Mouse (Mus musculus) liver, embryonic 12.5 days (tissue): ENCODE measurements around the gene Mrgpra1. TPM values are rescaled to one million over a fixed set of nuclear protein-coding genes. Genes with fewer than 3 reads are reported as not detected.

ENCODE experiments used
- polyA plus RNA-seq: library from polyadenylated mRNA; unstranded; fragments of >200 nt; fragmentation: Nextera tagmentation; extraction: Ambion mirVana; gene quantifications from 2 replicates; pipeline ENCODE4 v1.2.1, GENCODE M21; 2016

Mrgpra1 gene
- polyA plus RNA-seq, 1 experiment from 2014 or later = not detected

Other genes with a start within 250 kb of the Mrgpra1 start
- gene Ptpn5, start 220.6 kb downstream of the Mrgpra1 start, polyA plus RNA-seq = 0.23 TPM in 1 of 2 replicates, not detected in the other
- not detected in 2 replicates for gene Mrgpra6, start 149.3 kb downstream of the Mrgpra1 start, polyA plus RNA-seq
- not detected in 2 replicates for gene Mrgpra9, start 101.4 kb downstream of the Mrgpra1 start, polyA plus RNA-seq
- gene Mrgpra2a, start 97.9 kb upstream of the Mrgpra1 start, polyA plus RNA-seq = 0.11 and 0.31 TPM in 2 replicates
- gene Mrgpra2b, start 174.6 kb upstream of the Mrgpra1 start, polyA plus RNA-seq = 0.31 TPM in 2 replicates
- gene Mrgpra3, start 247.1 kb upstream of the Mrgpra1 start, polyA plus RNA-seq = not detected in 2 replicates